Mouse (Mus musculus): ENCODE measurements around the gene Aurkaip1.

The Aurkaip1 gene

DNA sequence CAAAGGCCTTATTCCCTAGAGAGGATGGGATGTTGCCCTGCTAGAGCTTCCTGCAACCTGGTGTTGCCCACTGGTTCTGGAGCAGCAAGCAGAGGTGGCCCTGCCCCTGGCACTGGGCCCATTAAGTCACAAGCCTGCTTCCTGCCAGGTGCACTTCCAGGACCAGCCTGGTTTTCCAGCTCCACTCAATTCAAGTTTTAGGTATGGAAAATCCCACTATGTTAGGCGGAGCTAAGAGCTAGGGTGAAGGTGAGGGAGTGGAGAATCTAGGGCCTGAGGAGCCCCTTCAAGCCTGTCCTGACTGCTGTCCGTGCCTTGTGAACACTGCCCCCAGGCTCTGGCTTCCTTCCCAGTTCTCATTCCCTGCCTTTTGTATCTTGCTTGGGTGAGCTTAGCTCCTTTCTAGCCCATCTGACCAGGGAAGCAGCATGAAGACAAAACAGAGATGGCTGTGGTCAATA, 20.9 kb downstream of the Aurkaip1 start:
- DNase-seq (ENCODE audit: low read depth): no peak

DNA sequence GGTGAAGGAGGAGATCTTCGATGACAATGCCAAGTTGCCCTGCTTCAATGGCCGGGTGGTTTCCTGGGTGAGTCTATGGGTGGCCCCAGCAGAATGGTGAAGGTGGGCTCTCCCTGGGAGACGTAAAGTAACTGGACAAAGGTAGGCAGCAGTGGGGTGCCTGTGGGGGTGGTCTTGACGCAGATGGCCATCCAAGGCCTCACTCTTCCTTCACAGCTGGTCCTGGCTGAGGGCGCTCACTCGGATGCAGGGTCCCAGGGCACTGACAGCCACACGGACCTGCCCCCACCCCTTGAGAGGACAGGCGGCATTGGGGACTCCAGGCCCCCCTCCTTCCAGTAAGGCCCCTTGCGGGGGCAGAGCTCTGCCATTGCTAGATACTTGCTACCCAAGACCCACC, 22.3 kb downstream of the Aurkaip1 start:
- no peak for DNase-seq (ENCODE audit: low read depth)

DNA sequence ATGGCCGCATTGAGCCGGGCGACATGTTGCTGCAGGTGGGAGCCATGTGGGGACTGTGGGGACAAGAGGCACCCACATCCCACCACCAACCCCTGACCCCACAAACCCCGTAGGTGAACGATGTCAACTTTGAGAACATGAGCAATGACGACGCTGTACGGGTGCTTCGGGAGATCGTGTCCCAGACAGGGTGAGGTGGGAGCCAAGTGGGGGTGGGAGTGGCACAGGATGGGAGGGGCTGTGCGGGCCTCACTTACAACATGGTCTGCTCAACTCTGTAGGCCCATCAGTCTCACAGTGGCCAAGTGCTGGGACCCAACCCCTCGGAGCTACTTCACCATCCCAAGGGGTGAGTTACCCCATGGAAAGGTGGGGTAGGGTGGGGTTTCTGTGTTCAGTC, 23.9 kb downstream of the Aurkaip1 start:
- no peak for DNase-seq (ENCODE audit: low read depth)

DNA sequence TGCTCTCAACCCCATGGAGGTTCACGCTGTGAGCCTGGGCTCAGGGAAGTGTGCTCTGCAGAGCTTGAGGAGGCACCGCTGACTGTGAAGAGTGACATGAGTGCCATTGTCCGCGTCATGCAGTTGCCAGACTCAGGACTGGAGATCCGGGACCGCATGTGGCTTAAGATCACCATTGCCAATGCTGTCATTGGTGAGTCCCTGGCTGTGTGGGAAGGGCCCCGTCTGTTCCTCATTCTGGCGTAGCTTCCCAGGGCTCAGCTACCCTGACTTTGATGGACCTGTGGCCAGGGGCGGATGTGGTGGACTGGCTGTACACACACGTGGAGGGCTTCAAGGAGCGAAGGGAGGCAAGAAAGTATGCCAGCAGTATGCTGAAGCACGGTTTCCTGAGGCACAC, 25.0 kb downstream of the Aurkaip1 start:
- DNase-seq (ENCODE audit: low read depth): no peak

DNA sequence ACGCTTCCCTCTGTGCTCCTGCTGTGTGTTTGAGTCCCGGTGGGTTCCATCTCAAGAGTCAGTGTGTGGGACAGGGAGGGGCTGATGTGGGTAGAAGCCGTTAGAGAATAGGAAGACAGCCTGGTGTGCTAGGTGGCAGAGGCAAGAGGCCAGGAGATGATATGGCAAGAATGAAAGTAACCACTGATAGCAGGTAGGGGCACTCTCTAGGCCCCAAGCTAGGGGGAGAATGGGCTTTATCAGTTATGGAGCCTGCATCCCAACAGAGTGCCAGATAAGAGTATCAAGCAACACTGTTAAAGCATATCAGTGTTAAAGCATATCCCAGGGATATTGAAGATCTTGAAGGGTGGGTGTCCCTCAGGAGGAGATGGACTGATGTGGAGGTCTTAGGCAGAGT, 25.8 kb downstream of the Aurkaip1 start:
- no peak for DNase-seq (ENCODE audit: low read depth)

DNA sequence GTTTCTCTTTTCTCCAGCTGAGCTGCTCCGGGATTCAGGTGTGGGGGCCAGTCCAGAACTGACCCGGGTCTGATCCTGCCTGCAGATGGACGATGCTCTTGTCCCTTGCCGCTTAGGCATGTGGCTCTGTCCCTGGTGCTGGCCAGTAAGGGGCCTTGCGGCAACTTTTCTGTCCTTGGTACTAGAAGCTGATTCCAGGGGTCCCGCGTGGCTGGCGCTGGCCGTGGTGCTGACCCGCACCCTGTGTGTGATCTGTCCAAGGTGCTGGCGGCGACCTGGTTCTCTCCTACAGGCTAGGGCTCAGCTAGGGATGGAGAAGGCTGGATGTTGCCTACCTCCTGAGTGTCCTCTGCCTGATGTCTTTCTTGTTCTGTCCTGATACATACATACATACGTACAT, 28.2 kb downstream of the Aurkaip1 start:
- DNase-seq (ENCODE audit: low read depth): no peak

DNA sequence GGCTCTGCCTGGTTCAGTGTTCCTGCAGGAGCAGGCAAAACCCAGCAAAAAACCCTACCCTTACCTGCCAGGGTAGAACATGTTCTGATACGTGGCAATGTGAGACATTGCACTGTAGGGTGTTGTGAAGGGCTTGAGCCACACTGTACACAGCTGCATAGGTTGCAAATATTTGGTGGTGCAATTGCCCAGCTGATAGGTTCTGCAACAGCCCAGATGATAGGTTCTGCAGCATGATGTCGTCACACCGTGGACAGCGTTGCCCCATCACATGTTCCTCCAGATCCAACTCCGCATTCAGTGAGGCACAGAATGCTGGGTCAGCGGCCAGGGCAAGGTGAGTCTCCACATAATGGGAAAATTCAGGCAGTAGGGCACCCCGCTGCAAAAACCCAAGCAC, 30.7 kb downstream of the Aurkaip1 start:
- no peak for DNase-seq (ENCODE audit: low read depth)

DNA sequence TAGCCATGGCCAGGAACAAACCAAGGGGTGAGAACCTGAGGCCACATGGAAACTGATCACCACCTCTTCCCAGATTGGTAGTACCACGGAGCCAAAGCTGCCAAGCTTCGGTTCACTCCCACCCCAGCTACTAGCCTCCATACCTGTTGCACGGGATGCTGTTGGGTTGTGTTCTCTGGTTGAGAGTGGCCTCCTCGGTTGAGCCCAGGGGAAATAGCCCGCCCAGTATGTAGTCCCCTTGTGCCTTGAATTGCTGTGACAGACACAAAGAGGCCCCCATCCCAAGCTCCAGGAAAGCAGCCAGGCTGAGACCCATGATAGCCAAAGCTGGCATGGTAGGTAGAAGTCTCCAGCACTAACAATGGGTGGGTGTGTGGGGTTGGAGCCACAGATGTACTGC, 31.9 kb downstream of the Aurkaip1 start, which contains the start of gene Tas1r3:
Gene Tas1r3 (minus strand): TSS at position 362 of the 400 bp plus-strand sequence.
- no peak for DNase-seq (ENCODE audit: low read depth)

DNA sequence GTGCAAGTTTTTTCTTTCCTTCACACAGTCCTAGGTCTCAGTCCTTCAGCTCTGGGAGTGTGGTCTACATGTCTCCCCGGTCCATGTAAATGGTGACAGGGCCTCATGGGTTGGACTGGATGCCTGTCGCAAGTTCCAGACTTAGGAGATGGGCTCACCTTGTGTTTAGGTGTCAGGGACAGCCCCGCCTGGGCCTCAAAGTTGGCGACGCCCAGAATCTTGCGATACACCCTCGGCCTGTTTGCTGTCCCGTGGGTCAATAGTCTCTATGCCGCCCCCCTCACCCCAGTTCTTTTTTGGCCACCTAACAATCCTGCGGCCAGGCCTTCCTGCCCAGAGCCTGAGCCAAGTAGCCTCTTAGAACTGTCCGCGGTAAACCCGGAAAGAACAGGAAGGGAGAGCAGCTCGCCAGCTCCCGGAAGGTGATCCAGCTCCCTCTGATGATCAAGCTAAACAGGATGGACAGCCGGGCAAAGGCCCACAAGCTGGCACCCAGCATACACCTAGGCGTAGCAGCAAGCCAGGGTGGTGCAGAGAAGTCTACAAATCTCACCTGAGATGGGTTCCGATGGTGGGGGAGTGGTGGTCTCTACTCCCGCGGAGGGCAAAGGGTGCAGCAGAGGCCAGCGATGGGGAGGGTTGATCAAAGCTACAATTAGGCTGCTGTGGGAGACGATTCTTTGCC, 37.7 kb downstream of the Aurkaip1 start:
- no peak for DNase-seq (ENCODE audit: low read depth)

DNA sequence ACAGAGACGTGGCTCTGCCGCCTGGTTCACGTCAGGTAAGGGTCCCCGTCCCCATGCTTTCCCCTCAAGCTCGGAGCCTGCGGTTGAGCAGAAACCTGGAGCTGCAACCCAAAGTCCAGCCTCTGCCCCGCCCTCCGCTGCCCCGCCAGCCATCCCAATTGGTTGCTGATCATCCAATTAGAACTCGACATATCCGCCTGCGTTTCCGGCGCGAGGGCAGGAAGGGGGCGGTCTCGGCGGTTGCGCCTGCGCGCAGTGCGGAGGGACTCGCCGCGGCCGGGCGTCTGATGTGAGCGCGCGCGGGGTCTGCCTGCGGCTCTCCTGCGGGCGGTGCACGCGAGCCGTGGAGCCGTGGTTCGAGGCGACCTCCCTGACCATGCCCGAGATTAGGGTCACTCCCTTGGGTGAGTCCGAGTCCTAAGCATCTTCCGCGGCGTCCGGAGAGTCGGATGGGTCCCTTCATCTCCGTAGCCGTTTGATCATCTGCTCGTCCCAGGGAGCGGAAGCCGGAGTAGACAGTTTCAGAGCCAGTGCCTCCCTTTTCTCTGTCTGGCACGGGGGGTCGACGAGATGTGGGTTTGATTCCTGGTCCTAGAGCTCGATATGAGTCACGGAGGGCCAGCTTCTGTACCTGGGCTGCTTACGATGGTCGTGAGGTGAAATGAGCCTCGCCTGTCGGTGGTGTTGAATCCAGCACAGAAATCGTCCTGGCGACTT, 38.4 kb downstream of the Aurkaip1 start, which contains the start of the genes Cptp and Ints11:
Gene Cptp (minus strand): TSS at position 124 of the 717 bp plus-strand sequence.
Gene Ints11 (plus strand): TSS at position 230 of the 717 bp plus-strand sequence.
- DNase-seq (ENCODE audit: low read depth): peak; percentile 93

DNA sequence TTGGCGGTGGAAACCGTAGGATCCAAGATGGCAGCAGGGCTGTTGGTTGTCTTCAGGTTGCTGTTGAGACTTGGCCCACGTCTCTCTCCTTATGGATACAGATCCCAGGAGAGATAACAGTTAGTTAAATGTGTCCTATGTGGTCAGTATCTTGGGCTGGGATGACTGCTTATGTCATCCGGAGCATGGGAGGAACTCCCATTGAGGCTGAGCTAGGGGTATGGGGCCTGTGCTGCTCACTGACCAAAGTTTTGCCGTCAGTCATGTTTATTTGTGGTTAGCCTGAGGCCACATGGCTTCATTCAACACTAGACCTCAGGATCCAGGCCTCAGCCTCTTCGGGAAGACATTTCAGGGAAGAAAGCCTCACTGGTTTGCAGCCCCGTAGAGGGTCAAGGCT, 40.3 kb downstream of the Aurkaip1 start:
- DNase-seq (ENCODE audit: low read depth): no peak

Data from c-Kit-positive CD71-positive TER-119-negative erythroid progenitor cells, embryonic 14.5 days (primary cell).